Mouse (Mus musculus) left cerebral cortex, adult 2 months (tissue): Measurements from ENCODE around the gene Tns1. TPM values are rescaled to one million over a fixed set of nuclear protein-coding genes. Genes with fewer than 3 reads are reported as not detected.
"Not testable (repeated sequence)": the region's sequence is repeated elsewhere in the genome, so short reads cannot be mapped to it uniquely, and the experiment has no call there.

ENCODE experiments used
- DNase-seq, 2 experiments: peaks; one replicate each; pipeline ENCODE4 v3.0.0; 2021 to 2022; ENCODE audit warnings: low spot score in 2 of 2, mixed read lengths in 1 of 2; ENCODE audit errors: extremely low spot score in 1 of 2
- H3K27ac ChIP-seq: fragments of 200-600 bp; 2 replicates; pipeline ENCODE4 v1.8.1; 2022
- H3K4me3 ChIP-seq: fragments of 200-600 bp; 2 replicates; pipeline ENCODE4 v1.8.1; 2022
- CTCF ChIP-seq: fragments of 200-600 bp; IDR thresholded peaks from 2 replicates; pipeline ENCODE4 v1.8.1; 2022; ENCODE audit warnings: antibody characterized with exemption, mild to moderate bottlenecking, moderate library complexity
- intact Hi-C: fragments of 180-260 bp; cut with DNase I; formaldehyde crosslinking; loops from one replicate; pipeline ENCODE4 v1.15.1; 2025
- long read RNA-seq, 2 experiments: library from polyadenylated mRNA; stranded (forward); transcript quantifications; one replicate each; pipeline ENCODE4 v2.0.0; 2021; ENCODE audit warnings: borderline mapping rate in 2 of 2
- total RNA-seq, 2 experiments: library from RNA; stranded (reverse); gene quantifications; 2 replicates each; pipeline ENCODE4 v1.2.3; 2021

Tns1 gene
- 10 to 100 TPM; 43.5 to 46.4 TPM for total RNA-seq
- long read RNA-seq, experiment 1, partial matches to known transcripts = 0 of 9 reads
- long read RNA-seq, experiment 1, other reads (novel, unspliced or antisense) = 9 of 9 reads
- long read RNA-seq, experiment 2, partial matches to known transcripts = 0 of 12 reads
- long read RNA-seq, experiment 2, other reads (novel, unspliced or antisense) = 12 of 12 reads

DNA sequence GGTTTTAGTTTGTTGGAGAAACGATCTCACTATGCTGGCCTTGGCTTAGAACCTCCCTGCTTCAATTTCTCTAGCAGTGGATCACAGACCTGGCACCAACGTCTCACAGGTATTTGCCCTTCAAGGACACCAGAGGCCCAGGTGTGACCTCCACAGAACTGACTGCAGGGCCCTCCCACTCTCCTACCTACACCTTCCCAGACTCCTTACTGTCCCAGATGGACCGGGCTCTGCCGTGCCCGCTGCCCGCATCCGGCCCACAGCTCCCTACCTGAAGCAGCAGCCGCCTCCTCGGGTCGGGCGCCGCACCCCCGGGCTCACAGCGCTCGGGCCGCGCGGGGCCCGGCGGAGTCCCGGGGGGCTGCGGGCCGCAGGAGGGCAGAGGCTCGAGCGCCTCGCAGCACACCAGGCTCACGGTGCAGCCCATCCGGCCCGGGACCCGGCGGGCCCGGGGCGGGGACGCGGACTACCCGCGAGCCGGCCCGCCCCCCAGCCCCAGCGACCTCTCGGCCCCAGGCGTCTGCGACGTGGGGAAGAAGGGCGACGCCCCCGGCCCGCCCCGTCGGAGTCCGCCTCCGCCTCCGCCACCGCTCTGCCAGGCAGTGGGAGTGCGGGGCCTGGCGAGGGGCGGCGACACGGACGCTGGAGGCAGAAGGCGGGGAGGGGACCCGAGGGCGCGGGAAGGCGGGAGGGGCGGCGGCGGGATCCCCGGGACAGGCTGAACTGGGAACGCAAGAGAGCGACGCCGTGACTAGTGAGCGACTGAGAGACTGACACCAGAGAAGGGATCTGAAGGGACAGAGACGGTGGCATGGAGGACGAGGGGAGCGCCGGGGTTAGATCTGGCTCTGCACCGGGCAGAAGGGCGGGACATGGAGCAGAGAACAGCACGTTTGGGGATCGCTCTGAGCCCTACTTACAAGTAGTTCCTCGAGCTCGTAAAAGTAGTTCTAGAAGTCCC, at the start of gene Tns1:
Gene Tns1 (minus strand): TSS at position 429 of the 961 bp plus-strand sequence.
- H3K4me3 ChIP-seq = peak within 1 kb of the TSS; percentile 38
- TF ChIP-seq CTCF = no peak
- no peak within 1 kb of the TSS for H3K27ac ChIP-seq
- intact Hi-C loops = loop anchor here (2.0 kb wide), 1 partner anchor 42 kb away; no protein-coding TSS in a partner anchor
- no peak for DNase-seq

DNA sequence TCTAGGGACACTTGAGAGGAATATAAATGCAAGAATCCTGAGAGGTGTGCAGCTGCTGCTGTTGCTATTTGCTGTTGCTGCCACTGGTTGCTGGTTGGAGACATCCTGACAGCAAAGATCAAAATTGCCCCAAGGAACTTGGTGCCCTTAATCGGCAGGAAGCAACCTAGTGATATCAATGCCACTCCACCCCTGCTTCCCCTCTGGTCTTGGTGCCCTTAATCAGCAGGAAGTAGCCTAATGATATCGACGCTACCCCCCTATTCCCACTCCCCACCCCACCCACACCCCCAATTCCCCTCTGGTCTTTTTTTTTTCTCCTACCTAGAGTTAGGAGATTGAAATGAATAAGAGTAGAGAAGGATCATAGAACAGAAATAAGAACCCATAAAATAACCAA, 48.5 kb upstream of the Tns1 start:
- TF ChIP-seq CTCF = no peak
- intact Hi-C loops = no loop called here
- Histone ChIP-seq H3K4me3 (no peak overlapping the region), H3K27ac (no peak overlapping the region)
- no peak for DNase-seq

DNA sequence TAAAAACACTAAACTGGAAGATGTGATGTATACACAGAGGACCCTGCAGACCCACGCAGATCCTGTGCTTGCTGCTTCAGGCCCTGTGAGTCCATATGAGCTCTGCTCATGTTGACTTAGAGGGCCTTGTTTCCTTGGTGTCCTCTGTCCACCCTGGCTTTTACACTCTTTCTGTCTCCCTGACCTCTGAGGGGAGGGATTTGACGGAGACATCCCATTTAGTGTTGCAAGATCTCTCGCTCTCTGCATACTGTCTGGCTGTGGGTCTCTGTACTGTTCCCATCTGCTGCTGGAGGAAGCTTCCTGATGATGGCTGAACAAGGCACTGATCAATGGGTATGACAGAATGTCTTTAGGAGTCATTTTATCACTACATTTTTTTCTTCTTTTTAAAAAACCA, 45.5 kb upstream of the Tns1 start:
- no peak overlapping the region for H3K27ac ChIP-seq
- DNase-seq = no peak
- TF ChIP-seq CTCF = no peak
- H3K4me3 ChIP-seq = no peak overlapping the region
- intact Hi-C loops = no loop called here

DNA sequence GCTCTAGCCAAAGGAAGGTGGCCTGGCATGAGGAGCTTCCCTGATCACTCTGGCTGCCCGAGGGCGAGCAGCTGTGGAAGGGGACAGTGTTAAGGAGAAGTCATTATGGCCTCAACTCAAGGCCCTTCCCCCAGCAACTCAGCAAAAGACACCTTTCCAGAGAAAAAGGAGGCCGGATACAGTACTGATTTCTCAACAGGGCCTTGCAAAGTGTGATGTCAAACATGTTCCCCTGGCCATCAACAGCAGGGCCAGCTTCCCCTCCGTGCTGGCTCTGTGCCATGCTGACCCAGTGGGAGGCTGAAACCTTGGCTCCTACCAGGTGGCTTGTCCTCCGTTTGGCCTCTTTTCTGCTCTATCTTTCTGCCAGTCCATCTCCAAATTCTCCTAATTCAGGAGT, 42.9 kb upstream of the Tns1 start:
- intact Hi-C loops = no loop called here
- no peak overlapping the region for H3K27ac ChIP-seq
- H3K4me3 ChIP-seq = no peak overlapping the region
- no peak for DNase-seq
- TF ChIP-seq CTCF = no peak

DNA sequence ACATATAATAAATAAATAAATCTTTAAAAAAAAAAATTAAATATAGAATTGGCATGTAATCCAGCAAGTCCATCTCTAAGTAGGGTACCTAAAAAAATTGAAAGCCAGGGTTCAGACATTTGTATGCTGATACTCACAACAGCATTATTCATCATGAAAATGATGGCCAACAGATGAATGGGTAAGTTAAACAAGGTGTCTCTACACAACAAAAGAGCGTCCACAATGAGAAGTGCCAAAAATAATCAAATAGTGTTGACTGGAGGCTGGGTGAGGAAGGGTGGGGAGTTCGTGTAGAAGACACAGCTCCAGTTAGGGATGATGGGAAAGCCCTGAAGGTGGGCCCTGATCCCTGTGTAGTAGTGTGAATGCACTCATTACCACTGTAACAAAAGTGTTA, 35.8 kb upstream of the Tns1 start:
- TF ChIP-seq CTCF = no peak
- intact Hi-C loops = no loop called here
- no peak overlapping the region for H3K27ac ChIP-seq
- H3K4me3 ChIP-seq = no peak overlapping the region
- no peak for DNase-seq

DNA sequence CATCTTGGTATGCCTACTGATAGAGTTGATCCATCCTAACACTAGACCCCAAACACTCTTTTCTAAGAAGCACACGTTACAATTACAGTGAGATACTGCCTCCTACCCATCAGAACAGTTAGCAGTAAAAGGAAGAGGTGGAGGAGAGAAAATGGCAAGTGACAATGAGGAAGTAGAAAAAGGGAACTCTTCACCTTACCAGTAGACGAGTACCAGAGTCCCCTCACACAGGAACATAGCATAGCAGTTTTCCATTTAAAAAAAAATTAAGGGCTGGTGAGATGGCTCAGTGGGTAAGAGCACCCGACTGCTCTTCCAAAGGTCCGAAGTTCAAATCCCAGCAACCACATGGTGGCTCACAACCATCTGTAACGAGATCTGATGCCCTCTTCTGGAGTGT, 35.4 kb upstream of the Tns1 start:
- H3K4me3 ChIP-seq, DNase-seq, intact Hi-C loops, H3K27ac ChIP-seq: not testable (repeated sequence)

DNA sequence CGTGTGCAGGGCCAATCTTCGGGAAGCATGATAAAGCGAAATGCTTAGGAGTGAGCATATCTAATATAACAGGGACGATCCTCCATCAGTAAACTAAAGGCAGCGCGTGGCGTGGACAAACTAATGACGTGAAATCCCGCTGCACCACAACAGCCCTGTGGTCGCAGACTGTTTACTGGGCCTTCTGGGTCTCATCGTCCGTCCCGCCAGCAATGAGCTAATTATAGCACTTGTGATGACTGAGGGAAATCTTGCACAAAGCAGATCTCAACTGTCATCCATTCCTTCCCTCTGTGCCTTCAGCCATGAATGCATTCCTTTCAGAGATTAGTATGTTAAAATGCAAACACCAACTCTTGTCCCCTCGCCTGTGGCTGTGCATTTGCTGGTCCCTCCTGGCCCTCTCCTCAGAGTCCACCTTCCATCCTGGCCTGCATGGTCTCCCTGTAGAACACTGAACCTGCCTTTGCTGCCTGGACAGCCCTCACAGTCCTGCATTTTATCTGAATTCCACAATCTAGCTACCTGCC, 32.2 kb upstream of the Tns1 start:
- no peak overlapping the region for H3K4me3 ChIP-seq
- TF ChIP-seq CTCF = no peak
- intact Hi-C loops = no loop called here
- no peak overlapping the region for H3K27ac ChIP-seq
- DNase-seq = no peak

DNA sequence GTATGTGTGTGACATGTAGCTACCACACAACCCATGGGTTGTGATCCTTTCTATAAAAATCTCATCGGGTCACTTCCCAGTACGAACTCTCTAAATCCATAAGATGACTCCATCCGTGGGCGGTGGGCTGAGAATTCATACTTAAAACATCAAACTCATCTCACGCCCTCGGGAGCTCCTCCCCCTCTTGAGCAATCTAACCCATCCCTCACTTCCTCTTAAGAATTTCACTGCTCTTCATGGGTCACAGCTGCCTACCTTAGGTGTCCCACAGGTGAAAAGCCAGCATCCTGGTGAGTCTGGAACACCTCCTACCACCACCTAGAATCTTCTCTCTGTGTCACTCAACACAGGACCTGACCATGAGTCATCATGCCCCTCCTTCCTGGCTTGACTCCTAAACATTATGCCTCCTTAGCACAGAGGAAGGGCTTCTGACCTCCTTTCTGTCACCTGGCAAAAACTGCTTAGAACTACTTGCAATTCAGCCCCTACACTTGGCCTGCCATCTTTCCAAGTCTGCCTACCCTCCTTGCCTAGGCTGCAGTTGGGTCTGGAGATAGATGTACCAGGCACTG, 31.3 kb upstream of the Tns1 start:
- no peak for DNase-seq
- Histone ChIP-seq H3K4me3 (no peak overlapping the region), H3K27ac (no peak overlapping the region)
- intact Hi-C loops = no loop called here
- TF ChIP-seq CTCF = no peak

DNA sequence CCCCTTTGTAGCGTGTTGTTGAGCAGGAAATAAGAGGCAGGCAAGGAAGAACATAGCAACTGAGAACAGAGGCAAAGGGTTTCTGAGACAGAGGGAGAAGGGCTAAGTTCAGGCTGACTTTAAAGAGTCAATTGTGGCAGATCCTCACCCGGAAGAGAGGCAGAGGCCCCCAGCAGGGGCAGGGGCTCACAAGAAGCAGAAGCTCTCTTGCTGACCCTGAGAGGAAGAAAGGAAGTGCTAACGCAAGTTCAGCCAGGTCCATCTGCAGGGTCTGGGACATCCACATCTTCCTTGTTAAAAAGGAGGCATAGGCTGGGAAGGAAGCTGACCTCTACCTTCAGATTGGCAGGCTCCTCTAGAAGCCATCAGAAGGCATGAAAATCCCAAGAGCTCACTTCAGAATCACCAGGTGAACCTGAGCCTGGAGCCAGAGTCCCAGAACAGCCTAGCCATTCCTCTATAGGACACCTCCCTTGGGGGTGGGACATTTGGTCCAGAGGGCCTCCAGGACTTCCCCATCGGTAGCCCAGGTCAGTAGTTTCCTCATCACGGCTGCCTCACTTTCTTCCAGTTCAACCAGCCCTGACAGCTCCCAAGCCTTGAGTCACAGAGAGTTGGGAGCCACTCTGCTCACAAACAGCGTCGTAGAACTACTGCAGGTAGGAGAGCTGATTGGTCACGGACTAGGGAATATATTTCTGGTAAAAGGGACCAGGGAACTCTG, 29.4 kb upstream of the Tns1 start, which contains the start of gene Cxcr2:
Gene Cxcr2 (plus strand): TSS at position 529 of the 724 bp plus-strand sequence.
- intact Hi-C loops = no loop called here
- no peak for TF ChIP-seq CTCF
- Histone ChIP-seq H3K4me3 (no peak within 1 kb of the TSS), H3K27ac (no peak within 1 kb of the TSS)
- no peak for DNase-seq

DNA sequence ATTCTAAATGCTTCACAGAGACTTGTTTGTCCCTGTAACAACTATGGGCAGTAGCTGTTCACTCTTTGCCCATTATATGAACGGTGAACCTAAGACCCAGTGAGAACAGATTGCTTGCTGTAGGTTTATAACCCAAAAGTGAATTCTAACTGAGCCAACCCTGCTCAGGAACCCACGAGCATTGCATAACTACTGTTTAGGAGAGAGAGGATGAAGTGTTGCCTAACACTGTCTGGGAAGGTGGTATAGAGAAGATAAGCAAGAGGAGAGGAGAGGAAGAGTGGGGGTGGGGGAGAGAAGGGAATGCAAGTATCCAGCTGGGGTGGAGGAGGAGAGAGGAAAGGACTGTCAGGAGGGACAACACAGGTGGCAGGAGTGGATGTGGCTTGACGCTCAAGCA, 26.8 kb upstream of the Tns1 start:
- H3K4me3 ChIP-seq = no peak overlapping the region
- intact Hi-C loops = no loop called here
- DNase-seq = no peak

DNA sequence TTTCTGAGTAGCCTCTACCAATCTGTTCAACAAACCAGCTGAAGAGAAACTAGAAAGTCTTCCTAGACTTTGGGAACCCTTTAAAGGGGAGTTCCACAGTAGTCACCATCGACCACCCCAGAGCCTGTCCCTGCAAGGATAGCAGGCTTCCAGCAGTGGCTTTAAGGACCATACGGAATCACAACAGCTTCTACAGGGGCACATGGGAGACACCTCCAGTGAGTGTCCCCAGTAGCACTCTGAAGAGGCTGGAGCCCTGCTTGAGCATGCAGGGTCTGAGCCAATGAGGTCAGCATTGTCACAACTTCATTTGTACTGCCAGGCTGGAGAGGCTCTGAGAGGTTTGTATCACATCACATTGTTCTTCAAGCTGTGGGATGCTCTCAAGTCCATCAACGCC, 25.9 kb upstream of the Tns1 start:
- Histone ChIP-seq H3K27ac (no peak overlapping the region), H3K4me3 (no peak overlapping the region)
- intact Hi-C loops = no loop called here

More for the DNA sequence above, 26.8 kb upstream of the Tns1 start:
- H3K27ac ChIP-seq = no peak overlapping the region
- TF ChIP-seq CTCF = no peak

More for the DNA sequence above, 25.9 kb upstream of the Tns1 start:
- no peak for DNase-seq
- TF ChIP-seq CTCF = no peak
